In the genomic region with DNA sequence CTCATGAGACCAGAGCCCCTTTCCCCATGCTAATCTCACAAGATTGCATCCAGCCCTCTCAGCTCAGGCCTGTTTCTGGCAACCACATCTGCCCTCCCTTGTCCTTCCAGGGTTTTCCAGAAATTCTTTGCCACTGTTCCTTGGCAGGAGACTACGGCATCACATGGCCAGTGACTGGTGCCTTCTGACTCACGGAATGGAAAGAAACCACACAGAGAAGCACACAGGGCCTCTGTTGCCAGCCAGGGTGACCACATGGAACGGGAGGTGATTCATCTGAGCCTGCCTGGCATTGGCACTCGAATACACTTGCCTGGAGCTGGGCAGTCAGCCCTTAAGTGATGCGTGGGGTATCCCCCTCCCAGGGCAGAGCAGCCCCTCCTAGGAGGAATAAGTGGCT, we compare ENCODE assay signal across 9 mouse cellular contexts. TPM values are rescaled to one million over a fixed set of nuclear protein-coding genes. Genes with fewer than 3 reads are reported as not detected.
DNase-seq lines count a peak whose midpoint lies in the region; ATAC-seq and TF ChIP-seq lines count a peak whose summit lies in the region.
"Had no signal": no experiment of that assay in that cellular context is flagged by ENCODE, and none has a peak within 500 bp of the region (broad histone marks: within the 10 kb centered on the region; RNA-seq: fewer than 3 reads in every experiment).

No protein-coding gene starts in this region.

- no peaks in the 10 kb centered on the region for H3K36me3 ChIP-seq in heart, postnatal 0 days (replicated peaks; ENCODE audit: control insufficient read depth, insufficient read depth, low read length)
- no peaks in the 10 kb centered on the region for H3K36me3 ChIP-seq in intestine, postnatal 0 days (ENCODE audit: control insufficient read depth, insufficient read depth)
- H3K36me3 ChIP-seq: neural tube, embryonic 13.5 days had no signal

- 37% methylated on average over 5 of the region's 5 CpGs for WGBS in heart, postnatal 0 days
- 85% methylated on average over 5 of the region's 5 CpGs for WGBS in intestine, postnatal 0 days

- intact Hi-C loops in left cerebral cortex, postnatal 25 days (cut with DNase I): no loop called here

- ATAC-seq in heart, postnatal 0 days (ENCODE audit: insufficient read depth, low read depth): peak; percentile 62
- ATAC-seq in intestine, postnatal 0 days: no peak

- peaks cover 24% of the 10 kb centered on the region for H3K4me1 ChIP-seq in heart, postnatal 0 days (ENCODE audit: control insufficient read depth, insufficient read depth)
- no peaks in the 10 kb centered on the region for H3K4me1 ChIP-seq in intestine, postnatal 0 days (replicated peaks; ENCODE audit: control insufficient read depth, insufficient read depth, low read length)
- H3K4me1 ChIP-seq: neural tube, embryonic 13.5 days had no signal

- TF ChIP-seq EP300 in heart, postnatal 0 days (IDR thresholded peaks at IDR 0.05; ENCODE audit: low read depth): peak; percentile 77; the same call in 1 of the 2 replicates

- TF ChIP-seq CTCF in heart, postnatal 0 days (IDR thresholded peaks at IDR 0.05; ENCODE audit: low read depth): no peak
- no peak for TF ChIP-seq CTCF in intestine, postnatal 0 days (IDR thresholded peaks at IDR 0.05; ENCODE audit: low read depth)

- no peaks in the 10 kb centered on the region for H3K27me3 ChIP-seq in heart, postnatal 0 days (ENCODE audit: control insufficient read depth, insufficient read depth, low read length)
- H3K27me3 ChIP-seq in intestine, postnatal 0 days (replicated peaks; ENCODE audit: control insufficient read depth, insufficient read depth, low read length): no peaks in the 10 kb centered on the region
- H3K27me3 ChIP-seq: neural tube, embryonic 13.5 days had no signal

- H3K27ac ChIP-seq in heart, postnatal 0 days (ENCODE audit: low read depth): peak overlapping the region; percentile 52
- no peak overlapping the region for H3K27ac ChIP-seq in intestine, postnatal 0 days (ENCODE audit: low read depth, low read length)
- H3K27ac ChIP-seq: neural tube, embryonic 13.5 days had no signal

- H3K9me3 ChIP-seq in heart, postnatal 0 days (replicated peaks; ENCODE audit: control insufficient read depth, low read length): no peaks in the 10 kb centered on the region
- H3K9me3 ChIP-seq in intestine, postnatal 0 days (ENCODE audit: control insufficient read depth): no peaks in the 10 kb centered on the region
- H3K9me3 ChIP-seq: neural tube, embryonic 13.5 days had no signal

- peak; percentile 37 for DNase-seq in ovary, postnatal 36 days (ENCODE audit: low spot score)
- no peak for DNase-seq in ovary, postnatal 14 days (ENCODE audit: low spot score)
- DNase-seq in cerebellum, adult 11-12 months: peak; percentile 61
- DNase-seq in heart, postnatal 0 days (ENCODE audit: low spot score): peak; percentile 88
- DNase-seq in left cerebral cortex, postnatal 25 days (ENCODE audit: low spot score in 2 of 2): peak; percentile 49 to 81
- DNase-seq in thymus, postnatal 10 days (ENCODE audit: low spot score in 2 of 2): no peak
- no peak for DNase-seq in spleen, postnatal 10 days (ENCODE audit: low spot score in 2 of 2)

- no peak overlapping the region for H3K4me3 ChIP-seq in heart, postnatal 0 days (ENCODE audit: low read depth, low read length)
- H3K4me3 ChIP-seq in intestine, postnatal 0 days (ENCODE audit: low read depth, low read length): no peak overlapping the region
- H3K4me3 ChIP-seq: neural tube, embryonic 13.5 days had no signal

- no peak overlapping the region for H3K9ac ChIP-seq in heart, postnatal 0 days (replicated peaks; ENCODE audit: low read depth, low read length)
- H3K9ac ChIP-seq in intestine, postnatal 0 days (ENCODE audit: low read depth, low read length): no peak overlapping the region
- H3K9ac ChIP-seq: neural tube, embryonic 13.5 days had no signal

- no peak overlapping the region for H3K4me2 ChIP-seq in heart, postnatal 0 days (ENCODE audit: low read depth, low read length)
- no peak overlapping the region for H3K4me2 ChIP-seq in intestine, postnatal 0 days (replicated peaks; ENCODE audit: low read depth)
- H3K4me2 ChIP-seq: neural tube, embryonic 13.5 days had no signal

RNA-seq across cellular contexts. Expression of gene Nenf, which starts 25.6 kb away (rescaled TPM):
- total RNA-seq in heart, postnatal 0 days (2014; rRNA removed; ENCODE audit: low replicate concordance): 209 and 250 TPM in 2 replicates
- polyA plus RNA-seq in heart, postnatal 0 days (2015; fragmentation: Nextera tagmentation; extraction: Ambion mirVana): 166 and 171 TPM in 2 replicates
- total RNA-seq in left cerebral cortex, postnatal 25 days (2021): 10 to 100 TPM; 70.5 to 72.8 TPM
- 171 and 174 TPM in 2 replicates for polyA plus RNA-seq in intestine, postnatal 0 days (2015; fragmentation: Nextera tagmentation; extraction: Ambion mirVana)

RNA-seq across cellular contexts. Expression of gene Tmem206, which starts 33.4 kb away (rescaled TPM):
- total RNA-seq in heart, postnatal 0 days (2014; rRNA removed; ENCODE audit: low replicate concordance): 5.3 and 11.4 TPM in 2 replicates
- polyA plus RNA-seq in heart, postnatal 0 days (2015; fragmentation: Nextera tagmentation; extraction: Ambion mirVana): 10.4 and 10.9 TPM in 2 replicates
- total RNA-seq in left cerebral cortex, postnatal 25 days (2021): 1 to 10 TPM; 9.0 to 9.1 TPM
- 14.6 and 15.4 TPM in 2 replicates for polyA plus RNA-seq in intestine, postnatal 0 days (2015; fragmentation: Nextera tagmentation; extraction: Ambion mirVana)

Comparison
In these comparisons a context has a peak if more than half of its experiments do, and no peak if none do; other contexts are left out.
1. DNase-seq: peak in ovary, postnatal 36 days (single experiment), cerebellum, adult 11-12 months (single experiment), heart, postnatal 0 days (single experiment) and left cerebral cortex, postnatal 25 days (2 of 2); none in ovary, postnatal 14 days (single experiment), thymus, postnatal 10 days (0 of 2) and spleen, postnatal 10 days (0 of 2).